Mouse (Mus musculus) hematopoietic stem cell, adult 5-6 weeks (primary cell): ENCODE results near the gene 1700001P01Rik. TPM values are rescaled to one million over a fixed set of nuclear protein-coding genes. Genes with fewer than 3 reads are reported as not detected.
A peak's percentile ranks its signal among the peaks of the same experiment; 100 is the strongest.

ENCODE experiments used
- ATAC-seq, 2 experiments: fragments of 125-278 bp in 1 of 2; replicated peaks in 1 of 2; 2 replicates each; pipeline ENCODE4 v1.8.0; 2016 to 2017; ENCODE audit warnings: inconsistent platforms in 2 of 2, mild to moderate bottlenecking in 2 of 2, moderate number of reproducible peaks in 2 of 2, low read depth in 1 of 2, moderate TSS enrichment in 1 of 2; ENCODE audit not compliant: low FRiP score in 2 of 2, poor library complexity in 2 of 2, severe bottlenecking in 2 of 2, insufficient read depth in 1 of 2, low TSS enrichment in 1 of 2
- total RNA-seq: library from RNA; stranded (forward); fragments of 172-1452, 232-1000 nt; gene quantifications from 2 replicates; pipeline ENCODE4 v1.2.3, GENCODE M21; 2017

Gene 1700001P01Rik
- total RNA-seq, 1 experiment from 2014 or later = not detected

DNA sequence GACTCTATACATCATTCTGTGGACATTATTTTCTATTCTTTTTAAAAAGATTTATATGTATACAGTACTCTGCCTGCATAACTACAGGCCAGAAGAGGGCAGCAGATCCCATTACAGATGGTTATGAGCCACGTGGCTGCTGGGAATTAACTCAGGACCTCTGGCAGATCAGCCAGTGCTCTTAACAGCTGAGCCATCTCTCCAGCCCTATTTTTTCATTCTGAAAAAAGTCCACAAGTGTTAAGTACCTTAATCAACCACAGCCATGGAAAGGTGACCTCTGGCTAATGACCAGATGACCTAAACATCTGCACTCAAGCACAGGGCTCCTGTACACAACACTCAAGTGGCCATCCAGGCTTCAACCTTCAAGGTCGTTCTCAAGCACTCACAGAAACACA is 1.4 kb upstream of the 1700001P01Rik start:
- no peak for ATAC-seq

DNA sequence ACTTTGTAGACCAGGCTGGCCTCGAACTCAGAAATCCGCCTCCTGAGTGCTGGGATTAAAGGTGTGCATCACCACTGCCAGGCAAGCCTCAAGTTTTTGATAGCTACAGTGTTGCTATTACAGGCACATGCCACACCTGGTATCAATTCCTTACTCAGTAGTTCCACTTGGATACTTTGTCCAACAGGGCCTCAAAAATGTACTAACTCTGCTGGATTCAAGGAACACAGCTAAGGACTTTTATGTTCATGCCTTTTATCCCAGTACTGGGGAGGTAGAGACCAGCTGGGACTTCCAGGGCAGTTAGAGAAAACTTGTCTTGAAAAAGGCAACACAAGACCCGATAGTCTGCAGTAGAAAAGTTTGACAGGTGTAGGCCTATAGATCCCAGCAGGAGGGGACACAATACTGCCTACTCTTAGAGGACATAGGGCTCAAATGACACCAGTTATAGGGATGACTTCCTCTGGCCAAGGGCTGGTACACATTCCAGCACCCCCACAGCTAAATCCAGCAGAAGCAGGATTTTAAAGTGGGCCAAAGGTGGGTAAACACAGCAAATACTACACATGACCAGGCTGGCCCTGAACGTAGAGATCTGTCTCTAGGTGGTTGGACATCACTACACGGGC is 895 bp upstream of the 1700001P01Rik start:
- ATAC-seq = no peak

DNA sequence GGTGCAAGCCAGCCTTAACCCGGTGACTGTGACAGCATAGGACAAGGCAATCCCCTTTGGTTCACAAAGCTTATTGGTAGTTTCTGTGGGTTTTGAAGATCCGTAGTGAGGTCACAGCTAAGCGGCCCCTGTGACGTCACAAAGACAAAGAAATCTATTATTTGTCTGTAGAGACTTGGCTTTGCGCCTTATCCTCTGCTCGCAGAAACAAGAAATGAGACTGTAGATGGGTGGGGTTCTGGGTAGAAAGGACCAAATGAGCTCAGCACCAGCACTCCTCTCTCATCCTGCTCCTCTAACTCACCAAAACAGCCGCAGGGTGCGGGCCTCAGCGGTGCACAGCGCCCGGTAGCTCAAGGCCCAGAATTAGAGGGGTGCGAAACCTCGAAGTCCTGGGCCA is 532 bp downstream of the 1700001P01Rik start:
- ATAC-seq = no peak

DNA sequence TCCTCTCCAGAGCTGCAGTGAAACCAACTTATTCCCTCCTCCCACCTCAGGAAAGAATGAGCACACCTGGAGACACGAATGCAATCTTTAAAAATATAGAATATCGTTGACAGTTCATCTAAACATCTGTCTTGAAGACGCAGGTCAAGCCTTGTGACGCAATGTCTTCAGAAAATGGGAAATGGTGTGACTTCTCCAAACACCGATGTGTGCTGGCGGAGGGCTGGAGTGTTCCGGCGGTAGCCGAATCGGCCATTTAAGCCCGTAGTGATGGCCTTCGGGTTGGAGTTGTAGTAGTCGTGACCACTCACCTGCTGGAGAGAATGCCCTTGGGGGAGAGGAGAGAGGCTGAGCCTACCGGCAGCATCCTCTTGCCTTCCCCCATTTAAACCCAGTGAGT is 4.3 kb downstream of the 1700001P01Rik start:
- ATAC-seq = no peak

DNA sequence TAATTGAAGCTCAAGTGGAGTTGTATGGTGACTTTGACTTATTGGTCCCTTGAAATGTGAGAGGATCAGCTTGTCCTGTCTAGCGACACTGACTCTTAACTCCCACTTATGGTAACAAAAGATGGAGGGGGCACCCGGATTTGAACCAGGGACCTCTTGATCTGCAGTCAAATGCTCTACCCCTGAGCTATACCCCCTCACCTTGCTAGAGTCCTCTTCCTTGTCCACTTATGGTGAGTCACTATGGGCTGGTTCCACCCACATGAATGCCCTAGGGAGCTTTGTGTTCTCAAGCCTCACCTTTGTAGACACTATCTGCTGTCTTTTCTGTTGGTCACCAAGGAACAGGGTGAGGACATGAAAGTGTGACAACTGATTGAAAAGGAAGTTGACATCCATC is 6.0 kb downstream of the 1700001P01Rik start:
- no peak for ATAC-seq

DNA sequence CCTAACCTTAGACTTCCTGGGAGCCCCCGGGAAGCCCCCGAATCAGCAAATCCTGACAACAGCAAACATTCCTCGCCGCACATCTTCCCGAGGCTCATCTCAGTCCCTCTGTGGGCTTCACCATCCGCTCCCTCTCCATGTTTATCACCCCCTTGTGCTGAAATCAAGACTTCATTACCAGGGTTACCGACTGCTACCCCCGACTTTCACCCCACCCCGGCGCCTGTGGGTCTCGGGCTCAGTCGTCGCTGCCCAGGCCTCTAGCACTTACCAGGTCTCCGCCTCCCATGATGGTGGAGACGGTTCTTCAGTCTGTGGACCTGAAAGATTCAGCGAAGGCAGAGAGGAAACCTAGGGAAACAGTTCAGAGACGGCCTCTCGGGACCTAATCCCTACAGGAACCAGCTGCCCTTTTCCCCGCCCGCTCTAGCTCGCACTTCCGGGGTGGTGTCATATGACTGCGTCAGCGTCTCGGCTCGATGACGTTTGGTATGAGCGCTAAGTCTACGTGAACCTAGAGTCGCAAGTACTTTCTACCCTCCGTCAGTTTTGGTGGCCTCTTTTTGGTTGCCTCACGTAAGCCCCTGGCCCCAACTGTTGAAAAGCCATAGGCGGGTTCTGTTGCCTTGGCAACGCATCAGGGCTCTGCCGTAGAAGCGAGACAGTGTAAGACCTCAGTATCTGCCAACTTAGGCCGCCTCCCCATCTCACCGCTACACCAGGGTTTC is 9.4 kb downstream of the 1700001P01Rik start, which contains the start of gene Cwc25:
Cwc25 (minus strand) TSS at position 403 of the 728 bp plus-strand sequence.
- ATAC-seq = peak; percentile 83 to 96

DNA sequence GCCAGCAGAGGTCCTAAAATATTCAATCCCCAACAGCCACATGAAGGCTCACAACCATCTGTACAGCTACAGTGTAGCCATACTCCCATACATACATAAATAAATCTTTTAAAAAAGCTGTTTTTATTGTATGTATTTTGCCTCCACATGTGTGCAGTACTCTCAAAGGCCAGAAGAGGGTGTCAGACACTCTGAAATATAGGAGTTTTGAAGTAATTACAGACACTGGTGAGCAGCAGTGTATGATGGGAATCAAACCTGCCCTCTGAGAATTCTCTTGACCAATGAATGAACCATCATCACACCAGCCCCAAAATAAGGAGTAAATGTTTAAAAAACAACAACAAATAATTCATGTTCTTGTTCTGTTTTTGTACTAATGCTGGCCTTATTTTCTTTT is 14.1 kb downstream of the 1700001P01Rik start:
- no peak for ATAC-seq

DNA sequence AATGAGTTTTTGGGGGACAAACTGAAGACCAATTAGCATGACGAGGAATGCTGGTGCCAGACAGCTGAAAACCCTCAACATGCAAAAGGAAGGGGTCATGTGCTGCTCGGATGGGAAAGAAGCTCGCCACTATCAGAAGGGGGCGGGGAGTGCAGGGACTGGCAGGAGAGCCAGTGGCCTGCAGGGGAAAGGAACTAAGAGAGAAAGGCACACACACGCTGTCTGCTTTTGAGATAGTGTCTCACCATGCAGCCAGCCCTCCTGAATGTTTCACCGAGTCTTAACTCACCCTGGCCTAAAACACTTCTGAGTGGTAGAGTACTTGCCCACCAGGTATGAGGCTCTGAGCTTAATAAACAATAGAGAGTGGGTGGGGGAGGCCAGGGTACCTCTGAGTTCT is 16.8 kb downstream of the 1700001P01Rik start:
- no peak for ATAC-seq

DNA sequence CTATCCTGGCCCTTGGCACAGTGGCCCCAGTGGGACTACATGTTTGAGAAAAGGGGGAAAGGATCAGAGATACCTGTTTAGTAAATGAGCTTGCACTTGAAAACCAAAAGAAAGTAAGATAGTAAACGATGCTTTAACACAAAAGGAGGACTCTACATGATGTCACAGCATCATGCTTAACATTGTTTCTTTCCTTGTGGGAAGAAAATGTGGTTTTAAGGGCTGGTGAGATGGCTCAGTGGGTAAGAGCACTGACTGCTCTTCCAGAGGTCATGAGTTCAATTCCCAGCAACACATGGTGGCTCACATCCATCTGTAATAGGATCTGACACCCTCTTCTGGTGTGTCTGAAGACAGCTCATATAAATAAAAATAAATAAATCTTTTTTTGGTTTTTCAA is 17.6 kb downstream of the 1700001P01Rik start:
- no peak for ATAC-seq

DNA sequence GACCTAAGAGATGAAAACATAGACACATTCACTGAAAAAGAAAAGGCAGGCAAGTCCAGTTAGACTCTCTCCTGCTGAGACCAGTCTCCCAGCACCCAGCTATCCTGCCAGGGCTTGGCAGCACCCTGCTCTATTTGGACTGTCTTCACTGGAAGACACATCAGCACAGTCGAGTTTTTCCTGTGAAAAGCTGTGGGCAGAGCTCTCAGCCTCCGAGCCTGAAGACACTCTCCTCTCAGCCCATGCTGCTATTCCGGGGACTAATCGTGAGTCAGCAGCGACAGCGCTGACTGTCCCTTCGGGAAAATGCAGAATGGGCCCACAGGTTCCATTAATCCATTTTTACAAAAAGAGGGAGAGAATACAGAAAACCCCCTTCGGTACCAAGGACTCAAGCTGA is 22.4 kb downstream of the 1700001P01Rik start:
- ATAC-seq = no peak

DNA sequence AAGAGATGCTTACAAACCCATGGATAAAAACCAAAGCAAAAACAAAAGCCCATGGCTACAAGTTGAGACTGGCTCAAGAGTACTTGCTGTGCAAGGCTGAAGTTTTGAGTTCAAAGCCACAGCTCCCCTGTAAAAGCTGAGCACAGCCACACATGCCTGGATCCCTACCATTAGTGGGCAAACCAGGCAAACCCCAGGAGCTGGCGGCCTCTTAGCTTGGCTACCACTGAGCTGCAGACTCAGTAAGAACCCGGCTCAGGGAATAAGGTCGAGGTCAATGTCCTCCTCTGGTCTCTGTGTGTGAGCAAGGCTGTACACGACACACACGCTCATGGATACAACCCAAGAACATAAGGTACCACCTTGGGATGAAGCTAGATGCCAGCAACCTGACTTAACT is 27.2 kb downstream of the 1700001P01Rik start:
- no peak for ATAC-seq

DNA sequence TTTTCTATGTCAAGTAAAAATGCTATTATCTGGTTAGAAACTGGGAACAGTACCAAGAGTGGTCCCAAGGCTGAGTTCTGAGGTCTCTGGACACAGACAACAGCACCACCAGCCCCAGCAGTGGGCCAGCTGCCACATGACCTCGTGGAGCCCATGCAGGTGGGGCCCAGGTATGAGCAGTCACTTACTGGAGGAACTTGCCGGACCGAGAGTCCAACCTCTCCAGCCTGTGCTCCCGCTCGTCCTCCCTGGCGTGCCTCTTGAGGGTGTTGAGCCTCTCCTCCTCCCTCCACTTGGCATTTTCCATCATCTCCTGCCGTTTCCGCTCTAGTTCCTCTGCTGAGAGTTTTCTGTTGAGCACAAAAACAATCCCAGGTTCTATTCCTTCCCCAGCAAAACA is 27.9 kb downstream of the 1700001P01Rik start:
- ATAC-seq = no peak

DNA sequence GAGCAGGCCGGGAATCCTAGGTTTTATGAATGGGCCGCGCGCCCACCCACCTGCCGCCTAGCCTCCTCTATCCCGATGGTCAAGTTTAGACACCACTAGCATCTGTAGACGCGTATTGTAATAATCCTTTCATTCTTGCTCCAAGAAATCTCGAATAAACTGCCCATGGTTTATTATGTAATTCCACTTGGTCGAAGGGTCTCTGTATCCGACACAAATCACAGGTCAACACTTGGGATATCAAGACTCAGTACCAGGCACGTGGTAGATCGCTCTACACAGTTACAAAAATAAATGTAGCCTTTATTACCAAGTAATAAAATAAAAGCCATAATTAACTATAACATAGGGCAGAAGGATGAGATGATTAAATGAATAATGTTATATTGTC is 30.4 kb downstream of the 1700001P01Rik start:
- ATAC-seq = no peak

DNA sequence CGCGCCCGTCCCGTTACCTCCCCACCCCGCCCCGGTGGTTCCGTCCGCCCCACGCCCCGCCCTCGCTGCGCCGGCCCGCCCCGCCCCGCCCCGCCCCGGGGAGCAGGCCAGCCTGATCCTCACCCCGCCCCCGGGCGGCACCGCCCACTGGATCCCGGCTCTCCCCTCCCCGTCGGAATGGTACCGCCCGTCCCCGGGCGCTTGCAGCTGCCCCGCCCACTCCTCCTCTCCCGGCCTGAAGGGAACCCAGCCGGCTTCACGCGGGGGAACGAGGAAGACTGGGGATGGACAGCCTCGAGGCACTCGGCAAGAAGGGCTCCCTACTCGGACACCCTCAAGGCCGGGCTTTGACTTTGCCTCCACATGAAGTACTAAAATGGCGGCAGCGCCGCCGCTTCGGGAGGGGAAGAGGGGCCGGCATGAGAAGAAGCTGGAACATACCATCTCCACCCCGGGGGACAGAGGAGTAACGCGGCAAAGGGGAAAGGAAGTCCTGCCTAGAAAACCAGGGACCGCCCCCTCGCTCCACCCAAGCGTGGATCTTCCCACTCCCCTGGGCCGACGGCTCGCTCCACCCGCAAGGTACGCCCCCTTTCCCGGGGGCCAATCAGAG is 30.9 kb downstream of the 1700001P01Rik start:
- ATAC-seq = peak; percentile 96 to 97

DNA sequence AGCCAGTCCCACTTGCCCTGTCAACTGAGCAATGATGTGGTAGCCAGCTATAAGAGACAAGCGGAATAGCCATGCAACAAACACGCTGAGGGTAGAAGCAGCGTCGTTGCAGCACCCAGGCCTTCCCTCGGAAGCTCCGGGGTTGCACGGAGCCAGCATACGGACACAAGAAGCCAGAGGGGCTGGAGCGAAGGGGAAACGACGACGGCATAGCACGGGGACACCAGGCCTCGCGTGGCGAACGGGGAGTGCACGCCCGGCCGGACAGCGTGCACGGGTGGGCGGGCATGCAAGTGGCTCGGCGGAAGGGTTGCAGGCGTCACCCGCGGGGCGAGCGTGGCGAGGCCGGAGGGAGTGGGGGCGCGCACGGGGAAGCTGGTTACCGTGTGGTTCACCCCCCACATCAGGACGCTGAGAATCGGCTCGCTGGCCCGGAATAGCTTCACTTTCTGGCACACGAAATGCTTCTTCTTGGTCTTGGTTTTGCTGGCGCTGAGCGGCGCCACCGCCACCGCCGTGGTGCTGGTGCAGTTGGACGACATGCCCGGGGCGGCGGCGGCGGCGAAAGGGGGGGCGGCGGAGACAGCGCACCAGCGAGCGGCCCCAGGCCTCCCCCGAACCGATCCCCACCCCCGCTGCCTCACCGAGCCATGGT is 31.5 kb downstream of the 1700001P01Rik start, which contains the start of gene Pip4k2b:
Pip4k2b (minus strand) TSS at position 642 of the 655 bp plus-strand sequence.
- no peak; a peak in 1 of 4 replicates for ATAC-seq

DNA sequence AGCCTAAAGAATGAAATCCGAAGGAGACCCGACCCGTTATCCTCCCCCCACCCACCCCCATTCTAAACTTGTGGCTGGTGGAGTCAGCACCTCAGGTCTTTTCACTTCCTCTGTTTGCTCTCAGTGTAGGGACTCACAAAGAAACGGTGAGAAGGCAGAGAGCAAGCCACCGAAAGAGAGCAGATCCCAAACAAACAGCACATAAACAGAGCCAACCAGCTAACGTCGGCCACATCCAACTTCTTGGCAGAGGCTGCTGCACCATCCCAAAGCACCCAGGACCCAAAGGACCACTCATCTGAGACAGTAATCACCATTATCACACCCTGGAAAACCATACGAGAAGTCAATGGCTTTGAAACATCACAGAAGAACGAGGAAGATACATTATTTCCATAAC is 32.3 kb downstream of the 1700001P01Rik start:
- no peak for ATAC-seq

DNA sequence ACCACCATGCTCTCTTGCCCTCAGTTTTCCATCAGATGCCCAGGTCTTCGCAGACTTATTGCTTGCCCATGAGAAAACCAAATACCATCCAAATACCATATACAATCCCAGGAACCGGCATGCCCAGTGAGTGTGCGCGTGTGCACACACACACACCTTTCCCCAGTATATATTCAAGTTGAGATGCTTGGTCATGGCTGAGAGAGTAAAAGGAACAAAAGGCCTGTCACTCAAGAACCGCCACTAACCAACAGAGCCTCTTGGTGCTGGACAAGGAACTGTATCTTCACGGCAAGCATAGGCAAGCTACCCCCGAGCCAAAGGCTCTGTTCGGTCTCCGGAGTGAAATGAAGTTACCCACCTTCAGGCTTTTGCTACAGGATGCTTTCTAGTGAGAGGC is 33.1 kb downstream of the 1700001P01Rik start:
- ATAC-seq = no peak

DNA sequence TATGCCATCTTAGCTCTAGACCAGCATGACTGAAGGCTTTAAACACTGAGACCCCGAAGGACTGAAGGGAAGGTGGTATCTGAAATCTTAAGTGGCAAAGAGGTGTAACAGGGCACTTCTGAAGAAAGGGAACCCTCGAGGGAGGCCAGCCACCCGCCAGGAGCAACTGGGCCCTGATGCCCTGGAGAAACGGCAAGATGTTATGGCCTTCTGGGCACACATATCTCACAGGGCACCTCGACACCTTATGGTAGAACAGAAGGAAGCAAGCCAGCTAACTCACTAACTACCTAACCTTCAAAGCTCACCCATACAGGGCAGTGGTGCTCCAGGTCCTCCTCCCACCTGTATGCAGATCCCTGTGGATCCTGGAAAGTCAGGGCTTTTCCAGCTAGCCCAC is 33.6 kb downstream of the 1700001P01Rik start:
- no peak for ATAC-seq
